Mouse (Mus musculus): ENCODE data around the gene Crkl.

Crkl gene

GRCm38 (mm10) chr16:17528276-17528675 lies 76.5 kb downstream of the Crkl start:
- DNase-seq (ENCODE audit: low read depth): no peak

- DNase-seq (ENCODE audit: low read depth): no peak
These were observed 78.3 kb downstream of the Crkl start for GRCm38 (mm10) chr16:17529981-17530586.

GRCm38 (mm10) chr16:17530640-17531288 lies 79.0 kb downstream of the Crkl start, which contains the start of gene Thap7:
TSS of gene Thap7 (minus strand) at chr16:17531136.
- peak; percentile 99 for DNase-seq (ENCODE audit: low read depth)

GRCm38 (mm10) chr16:17532271-17532670 lies 80.5 kb downstream of the Crkl start:
- DNase-seq (ENCODE audit: low read depth): peak; percentile 59

DNA sequence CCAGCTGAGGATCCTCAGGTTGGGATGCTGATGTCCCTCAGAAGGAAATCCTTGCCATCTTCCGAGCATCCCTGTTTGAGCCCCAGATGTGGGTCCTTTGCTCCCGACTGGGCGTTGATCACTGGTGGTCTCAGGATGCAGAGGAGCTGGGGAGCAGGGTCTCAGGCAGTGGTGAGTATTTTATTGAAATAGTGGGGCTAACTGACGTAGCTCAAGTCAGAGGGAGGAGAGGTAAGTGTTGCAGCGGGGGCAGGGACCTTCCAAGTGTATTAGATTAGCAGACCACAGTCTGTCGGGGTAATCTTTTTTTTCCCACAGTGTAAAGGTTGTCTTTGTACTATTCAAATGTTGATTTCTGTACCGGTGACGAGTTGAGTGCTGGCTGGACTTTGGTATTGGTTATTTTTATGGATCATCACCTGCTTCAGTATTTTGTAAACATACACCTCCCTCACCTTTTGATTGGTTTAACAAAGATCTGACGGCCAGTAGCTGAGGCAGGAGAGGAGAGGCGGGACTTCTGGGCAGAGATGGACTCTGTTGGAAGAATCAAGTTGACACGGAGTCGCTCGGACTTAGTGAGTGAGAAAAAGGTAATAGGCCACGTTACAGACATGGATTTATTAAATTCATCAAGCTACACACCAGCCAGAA lies 81.0 kb downstream of the Crkl start:
- DNase-seq (ENCODE audit: low read depth): no peak

GRCm38 (mm10) chr16:17536584-17536983 lies 84.8 kb downstream of the Crkl start:
- DNase-seq (ENCODE audit: low read depth): no peak

Measured in NIH3T3 (cell line).